Mouse (Mus musculus) spleen, adult 2 months (tissue): ENCODE measurements around the gene Sgk1. TPM values are rescaled to one million over a fixed set of nuclear protein-coding genes. Genes with fewer than 3 reads are reported as not detected.

Experiments
- DNase-seq, 2 experiments: peaks; one replicate each; pipeline versions ENCODE4 v3.0.0 to v3.0.0-alpha.2; 2012 to 2021; ENCODE audit warnings: low spot score in 2 of 2, low read depth in 1 of 2
- H3K27ac ChIP-seq: fragments of 200-500 bp; 2 replicates; pipeline ENCODE4 v1.5.1; 2012; ENCODE audit warnings: low read length, inconsistent platforms; ENCODE audit not compliant: insufficient read depth
- H3K27me3 ChIP-seq: fragments of 200-500 bp; 2 replicates; pipeline ENCODE4 v1.6.1; 2012; ENCODE audit warnings: mild to moderate bottlenecking, moderate library complexity, low read length, inconsistent platforms; ENCODE audit not compliant: control insufficient read depth, insufficient read depth
- H3K36me3 ChIP-seq: fragments of 200-500 bp; 2 replicates; pipeline ENCODE4 v1.6.1; 2012; ENCODE audit warnings: mild to moderate bottlenecking, low read length, inconsistent platforms; ENCODE audit not compliant: control insufficient read depth, insufficient read depth
- H3K4me1 ChIP-seq: fragments of 200-500 bp; 2 replicates; pipeline ENCODE4 v1.6.1; 2011; ENCODE audit warnings: inconsistent platforms; ENCODE audit not compliant: control insufficient read depth, insufficient read depth, insufficient read length
- H3K4me3 ChIP-seq: fragments of 200-500 bp; 2 replicates; pipeline ENCODE4 v1.5.1; 2011; ENCODE audit warnings: mild to moderate bottlenecking, inconsistent platforms; ENCODE audit not compliant: insufficient read depth, insufficient read length; ENCODE audit errors: extremely low read depth
- CTCF ChIP-seq: fragments of 200-500 bp; IDR thresholded peaks from 2 replicates; pipeline ENCODE4 v1.5.1; 2011; ENCODE audit warnings: mild to moderate bottlenecking, inconsistent platforms; ENCODE audit not compliant: insufficient read depth, insufficient read length, insufficient replicate concordance; ENCODE audit errors: extremely low read depth
- POLR2A ChIP-seq: fragments of 200-500 bp; IDR thresholded peaks from 2 replicates; pipeline ENCODE4 v1.6.1; 2011; ENCODE audit warnings: low read depth, low read length, inconsistent platforms
- WGBS: fragments of 180-500 bp; shearing (Covaris S2); methylation state at CpG from one replicate; pipeline ENCODE4 v1.1.7; 2018; 5-methylcytosine and 5-hydroxymethylcytosine counted together
- polyA plus RNA-seq: library from polyadenylated mRNA; depleted of rRNA; stranded (reverse); fragments of >200 nt; gene quantifications from 2 replicates; pipeline ENCODE4 v1.2.3, GENCODE M21; 2012

Gene Sgk1
- polyA plus RNA-seq, 1 experiment, result 15.8 TPM

- Histone ChIP-seq H3K4me1 (no peaks in the 10 kb centered on the region), H3K36me3 (no peaks in the 10 kb centered on the region), H3K27ac (no peak overlapping the region), H3K27me3 (no peaks in the 10 kb centered on the region), H3K4me3 (no peak overlapping the region)
- no peak for DNase-seq
- TF ChIP-seq CTCF (no peak), POLR2A (no peak)
- 76% methylated on average over 12 of the region's 12 CpGs for WGBS
These were observed 54.7 kb downstream of the Sgk1 start for GRCm38 (mm10) chr10:21936513-21937221.

- H3K4me3 ChIP-seq, result no peak overlapping the region
- no peaks in the 10 kb centered on the region for H3K4me1 ChIP-seq
- 63% methylated on average over 9 of the region's 9 CpGs for WGBS
- H3K27me3 ChIP-seq, result no peaks in the 10 kb centered on the region
- no peak for DNase-seq
- H3K36me3 ChIP-seq, result no peaks in the 10 kb centered on the region
- H3K27ac ChIP-seq, result no peak overlapping the region
- no peak for TF ChIP-seq POLR2A
- TF ChIP-seq CTCF, result no peak
These were observed 55.2 kb downstream of the Sgk1 start for GRCm38 (mm10) chr10:21937222-21937605.

GRCm38 (mm10) chr10:21938166-21938565 is 56.2 kb downstream of the Sgk1 start:
- no peak for DNase-seq
- 93% methylated on average over 4 of the region's 4 CpGs for WGBS
- Histone ChIP-seq H3K27me3 (no peaks in the 10 kb centered on the region), H3K4me1 (no peaks in the 10 kb centered on the region), H3K4me3 (no peak overlapping the region), H3K36me3 (no peaks in the 10 kb centered on the region), H3K27ac (no peak overlapping the region)
- TF ChIP-seq CTCF, result no peak
- TF ChIP-seq POLR2A, result no peak

GRCm38 (mm10) chr10:21941235-21941634 is 59.3 kb downstream of the Sgk1 start:
- Histone ChIP-seq H3K4me3 (no peak overlapping the region), H3K4me1 (no peaks in the 10 kb centered on the region), H3K27me3 (no peaks in the 10 kb centered on the region), H3K27ac (no peak overlapping the region), H3K36me3 (no peaks in the 10 kb centered on the region)
- 67% methylated on average over 3 of the region's 3 CpGs for WGBS
- DNase-seq, result no peak
- no peak for TF ChIP-seq CTCF
- TF ChIP-seq POLR2A, result no peak

GRCm38 (mm10) chr10:21943145-21943700 is 61.2 kb downstream of the Sgk1 start:
- Histone ChIP-seq H3K27ac (no peak overlapping the region), H3K4me1 (peaks cover 6% of the 10 kb centered on the region), H3K4me3 (no peak overlapping the region), H3K36me3 (no peaks in the 10 kb centered on the region), H3K27me3 (no peaks in the 10 kb centered on the region)
- no peak for DNase-seq
- WGBS, result 92% methylated on average over 6 of the region's 6 CpGs
- TF ChIP-seq POLR2A (no peak), CTCF (no peak)

GRCm38 (mm10) chr10:21945195-21945594 is 63.2 kb downstream of the Sgk1 start:
- no peak for DNase-seq
- no peaks in the 10 kb centered on the region for H3K36me3 ChIP-seq
- no peak overlapping the region for H3K4me3 ChIP-seq
- no peaks in the 10 kb centered on the region for H3K27me3 ChIP-seq
- TF ChIP-seq POLR2A (no peak), CTCF (no peak)
- WGBS, result 73% methylated on average over 1 of the region's 1 CpGs
- H3K4me1 ChIP-seq, result peaks cover 6% of the 10 kb centered on the region
- H3K27ac ChIP-seq, result no peak overlapping the region

- Histone ChIP-seq H3K27me3 (no peaks in the 10 kb centered on the region), H3K4me3 (no peak overlapping the region), H3K36me3 (no peaks in the 10 kb centered on the region), H3K4me1 (peaks cover 6% of the 10 kb centered on the region), H3K27ac (peak overlapping the region; percentile 12)
- 28% methylated on average over 9 of the region's 9 CpGs for WGBS
- TF ChIP-seq CTCF, result no peak
- peak in 1 of 2 experiments; percentile 9 for DNase-seq
These were observed 64.9 kb downstream of the Sgk1 start for GRCm38 (mm10) chr10:21946751-21947351.
